Mouse (Mus musculus): Measurements from ENCODE around the gene Prps1.

DNA sequence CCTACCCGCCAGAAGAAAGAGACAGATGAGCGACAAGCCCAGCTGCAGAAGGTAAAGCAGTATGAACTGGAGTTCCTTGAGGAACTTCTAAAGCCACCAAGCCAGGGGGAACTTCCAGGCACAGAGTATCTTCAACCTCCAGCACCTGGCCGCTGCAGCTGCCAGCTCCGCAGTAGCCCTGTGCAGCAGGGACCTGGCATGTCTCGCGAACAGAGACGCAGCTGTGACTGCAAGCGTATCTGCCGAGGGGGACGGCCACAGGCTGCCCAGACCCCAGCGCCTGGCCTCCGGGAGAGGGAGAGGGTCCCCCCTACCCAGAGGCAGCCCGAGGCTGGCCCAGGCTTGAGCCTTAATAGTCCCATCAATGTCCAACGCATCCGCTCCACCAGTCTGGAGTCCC lies 24.4 kb upstream of the Prps1 start:
- TF ChIP-seq POLR2A (IDR thresholded peaks at IDR 0.05; ENCODE audit: extremely low read depth, insufficient read depth, low read length) (no peak), CTCF (IDR thresholded peaks at IDR 0.05; ENCODE audit: extremely low read depth, insufficient read depth, low read length) (no peak)

All from cortical plate, adult 2 months (tissue).